Mouse (Mus musculus): Measurements from ENCODE around the gene Cutc.

- no peak for TF ChIP-seq CTCF (IDR thresholded peaks at IDR 0.05)
- TF ChIP-seq POLR2A (IDR thresholded peaks at IDR 0.05; ENCODE audit: insufficient read depth, low read depth, low read length) = no peak
- TF ChIP-seq EP300 (IDR thresholded peaks at IDR 0.05; ENCODE audit: insufficient read depth, low read depth, low read length) = no peak
Observed at GRCm38 (mm10) chr19:43792537-43792936, 39.7 kb downstream of the Cutc start.
